Mouse (Mus musculus) heart, postnatal 0 days (tissue): ENCODE measurements at regions not wholly inside any gene's neighbourhood (a gene's known extent, or its start where the extent isn't known, plus 50 kb on each side); places are given as distances from the start of the nearest gene placed in this dataset.

Experiments
- ATAC-seq: fragments of 200-750 bp; cut with Nextera tagmentation; 2 replicates; pipeline ENCODE4 v1.8.0; 2017; ENCODE audit warnings: low read depth, moderate number of reproducible peaks, moderate library complexity; ENCODE audit not compliant: insufficient read depth
- DNase-seq: peaks from one replicate; pipeline ENCODE4 v3.0.0-alpha.2; 2016; ENCODE audit warnings: low spot score
- H3K27ac ChIP-seq: fragments of 300-500 bp; sonication (generic); 2 replicates; pipeline ENCODE4 v1.5.1; 2014; ENCODE audit warnings: low read depth, mild to moderate bottlenecking
- H3K27me3 ChIP-seq: fragments of 300-500 bp; sonication (generic); 2 replicates; pipeline ENCODE4 v1.6.1; 2014; ENCODE audit warnings: low read length, mixed read lengths; ENCODE audit not compliant: control insufficient read depth, insufficient read depth
- H3K36me3 ChIP-seq: fragments of 300-500 bp; sonication (generic); replicated peaks from 2 replicates; pipeline ENCODE4 v1.6.1; 2014; ENCODE audit warnings: low read length, mixed read lengths; ENCODE audit not compliant: control insufficient read depth, insufficient read depth
- H3K4me1 ChIP-seq: fragments of 300-500 bp; sonication (generic); 2 replicates; pipeline ENCODE4 v1.6.1; 2014; ENCODE audit warnings: antibody characterized with exemption; ENCODE audit not compliant: control insufficient read depth, insufficient read depth
- H3K4me2 ChIP-seq: fragments of 300-500 bp; sonication (generic); 2 replicates; pipeline ENCODE4 v1.6.1; 2014; ENCODE audit warnings: low read depth, mild to moderate bottlenecking, low read length, moderate library complexity
- H3K4me3 ChIP-seq: fragments of 300-500 bp; sonication (generic); 2 replicates; pipeline ENCODE4 v1.5.1; 2014; ENCODE audit warnings: low read depth, low read length
- H3K9ac ChIP-seq: fragments of 300-500 bp; sonication (generic); replicated peaks from 2 replicates; pipeline ENCODE4 v1.6.1; 2014; ENCODE audit warnings: low read depth, low read length, mixed read lengths
- H3K9me3 ChIP-seq: fragments of 300-500 bp; sonication (generic); replicated peaks from 2 replicates; pipeline ENCODE4 v1.6.1; 2016; ENCODE audit warnings: low read length; ENCODE audit not compliant: control insufficient read depth
- CTCF ChIP-seq: IDR thresholded peaks from 2 replicates; pipeline ENCODE4 v1.5.1; 2016; ENCODE audit warnings: antibody characterized with exemption, control low read depth, low read depth
- EP300 ChIP-seq: IDR thresholded peaks from 2 replicates; pipeline ENCODE4 v1.6.1; 2016; ENCODE audit warnings: antibody characterized with exemption, low read depth
- WGBS: fragments of 180-500 bp; shearing (Covaris S2); extraction: QIAGEN DNeasy Blood & Tissue Kit; methylation state at CpG from one replicate; pipeline ENCODE4 v1.1.7; 2014; 5-methylcytosine and 5-hydroxymethylcytosine counted together

GRCm38 (mm10) chr16:62469286-62469685 lies 317.3 kb downstream of the Nsun3 start:
- H3K27ac ChIP-seq = no peak overlapping the region
- H3K4me3 ChIP-seq = no peak overlapping the region
- H3K9ac ChIP-seq = no peak overlapping the region
- H3K9me3 ChIP-seq = no peaks in the 10 kb centered on the region
- no peaks in the 10 kb centered on the region for H3K36me3 ChIP-seq
- H3K27me3 ChIP-seq = no peaks in the 10 kb centered on the region
- 52% methylated on average over 3 of the region's 3 CpGs for WGBS
- no peak overlapping the region for H3K4me2 ChIP-seq
- DNase-seq (no peak), ATAC-seq (no peak)
- TF ChIP-seq CTCF (no peak), EP300 (no peak)
- no peaks in the 10 kb centered on the region for H3K4me1 ChIP-seq

DNA sequence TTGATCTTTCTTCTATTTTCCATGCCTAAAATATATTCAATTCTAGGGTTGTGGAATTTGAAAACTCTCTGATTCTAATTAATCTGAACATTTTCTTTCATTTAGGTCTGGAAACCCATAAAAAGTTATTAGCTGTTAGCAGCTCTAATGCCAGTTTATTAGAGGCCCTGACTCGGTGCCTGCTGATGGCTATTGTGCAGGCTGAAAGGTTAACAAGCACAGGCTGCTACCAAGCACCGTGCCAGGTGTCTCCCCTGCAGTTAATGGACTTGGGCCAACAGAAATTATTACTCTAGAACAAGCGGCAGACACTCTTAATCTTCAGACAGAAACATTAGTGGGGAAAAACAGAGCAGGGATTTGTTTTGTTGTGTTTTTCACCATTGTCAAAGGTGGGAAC lies 317.8 kb downstream of the Nsun3 start:
- no peak overlapping the region for H3K4me3 ChIP-seq
- no peak overlapping the region for H3K4me2 ChIP-seq
- no peaks in the 10 kb centered on the region for H3K36me3 ChIP-seq
- DNase-seq = no peak
- H3K4me1 ChIP-seq = no peaks in the 10 kb centered on the region
- no peaks in the 10 kb centered on the region for H3K9me3 ChIP-seq
- WGBS = 51% methylated on average over 3 of the region's 3 CpGs
- H3K9ac ChIP-seq = no peak overlapping the region
- H3K27me3 ChIP-seq = no peaks in the 10 kb centered on the region
- TF ChIP-seq EP300 (no peak), CTCF (no peak)
- ATAC-seq = no peak
- H3K27ac ChIP-seq = no peak overlapping the region

- no peak overlapping the region for H3K4me2 ChIP-seq
- no peak overlapping the region for H3K9ac ChIP-seq
- no peaks in the 10 kb centered on the region for H3K9me3 ChIP-seq
- ATAC-seq (no peak), DNase-seq (no peak)
- 51% methylated on average over 4 of the region's 4 CpGs for WGBS
- H3K4me1 ChIP-seq = no peaks in the 10 kb centered on the region
- TF ChIP-seq EP300 = no peak
- TF ChIP-seq CTCF = no peak
- H3K27me3 ChIP-seq = no peaks in the 10 kb centered on the region
- H3K36me3 ChIP-seq = no peaks in the 10 kb centered on the region
- no peak overlapping the region for H3K4me3 ChIP-seq
- H3K27ac ChIP-seq = no peak overlapping the region
Measured at GRCm38 (mm10) chr16:62459949-62460551, 326.6 kb downstream of the Nsun3 start.

DNA sequence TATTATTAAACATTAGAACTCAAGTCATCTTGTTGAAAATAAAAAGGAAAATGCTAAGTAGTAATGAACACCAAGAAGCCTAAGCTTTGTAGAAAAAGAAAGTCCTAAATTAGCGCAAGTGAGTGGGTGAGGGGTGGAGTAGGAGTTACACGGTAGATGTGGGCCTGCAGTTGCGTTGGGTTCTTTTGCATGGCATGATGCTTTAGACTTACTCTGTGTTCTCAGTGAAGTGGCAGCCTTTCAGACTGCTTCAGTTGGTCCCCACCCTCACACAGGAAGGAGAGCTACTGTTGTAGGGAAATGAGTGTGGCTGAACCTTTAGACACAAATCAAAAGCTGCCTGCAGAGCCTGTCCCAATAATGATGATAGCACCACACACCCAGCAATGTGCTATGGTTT lies 336.9 kb downstream of the Nsun3 start:
- Histone ChIP-seq H3K4me3 (no peak overlapping the region), H3K9ac (no peak overlapping the region), H3K27ac (no peak overlapping the region), H3K27me3 (no peaks in the 10 kb centered on the region), H3K9me3 (no peaks in the 10 kb centered on the region), H3K4me2 (no peak overlapping the region), H3K36me3 (no peaks in the 10 kb centered on the region), H3K4me1 (no peaks in the 10 kb centered on the region)
- ATAC-seq (no peak), DNase-seq (no peak)
- 79% methylated on average over 3 of the region's 3 CpGs for WGBS
- TF ChIP-seq CTCF (no peak), EP300 (no peak)

- no peak for ATAC-seq
- H3K27me3 ChIP-seq = no peaks in the 10 kb centered on the region
- no peak overlapping the region for H3K4me2 ChIP-seq
- no peak overlapping the region for H3K4me3 ChIP-seq
- H3K9ac ChIP-seq = no peak overlapping the region
- no peak overlapping the region for H3K27ac ChIP-seq
- no peaks in the 10 kb centered on the region for H3K4me1 ChIP-seq
- no peak for DNase-seq
- TF ChIP-seq CTCF = no peak
- no peak for TF ChIP-seq EP300
- no peaks in the 10 kb centered on the region for H3K9me3 ChIP-seq
- WGBS = 72% methylated on average over 3 of the region's 3 CpGs
- H3K36me3 ChIP-seq = no peaks in the 10 kb centered on the region
Measured at GRCm38 (mm10) chr16:62447380-62447779, 339.2 kb downstream of the Nsun3 start.

GRCm38 (mm10) chr16:62441197-62441596 lies 345.4 kb downstream of the Nsun3 start:
- ATAC-seq = no peak
- WGBS = 75% methylated on average over 4 of the region's 4 CpGs
- no peak for DNase-seq

More at GRCm38 (mm10) chr16:62441197-62441596, 345.4 kb downstream of the Nsun3 start:
- Histone ChIP-seq H3K27ac (no peak overlapping the region), H3K4me3 (no peak overlapping the region), H3K4me1 (no peaks in the 10 kb centered on the region), H3K36me3 (no peaks in the 10 kb centered on the region), H3K9ac (no peak overlapping the region), H3K9me3 (no peaks in the 10 kb centered on the region), H3K4me2 (no peak overlapping the region), H3K27me3 (no peaks in the 10 kb centered on the region)
- no peak for TF ChIP-seq CTCF
- no peak for TF ChIP-seq EP300
